Mouse (Mus musculus) limb, embryonic 13.5 days (tissue): Measurements from ENCODE around the gene Siva1. TPM values are rescaled to one million over a fixed set of nuclear protein-coding genes. Genes with fewer than 3 reads are reported as not detected.

Experiments
- ATAC-seq: fragments of 200-750 bp; cut with Nextera tagmentation; 2 replicates; pipeline ENCODE4 v1.8.0; 2017; ENCODE audit warnings: low read depth, moderate number of reproducible peaks, moderate TSS enrichment; ENCODE audit not compliant: low FRiP score
- H3K27ac ChIP-seq: fragments of 300-500 bp; sonication (generic); 2 replicates; pipeline ENCODE4 v1.5.1; 2015; ENCODE audit warnings: inconsistent platforms, mild to moderate bottlenecking, moderate library complexity
- H3K27me3 ChIP-seq: fragments of 300-500 bp; sonication (generic); 2 replicates; pipeline ENCODE4 v1.6.1; 2015; ENCODE audit warnings: mild to moderate bottlenecking, inconsistent platforms
- H3K36me3 ChIP-seq: fragments of 300-500 bp; sonication (generic); 2 replicates; pipeline ENCODE4 v1.6.1; 2015; ENCODE audit warnings: inconsistent platforms, mild to moderate bottlenecking, moderate library complexity
- H3K4me1 ChIP-seq: fragments of 300-500 bp; sonication (generic); 2 replicates; pipeline ENCODE4 v1.6.1; 2015; ENCODE audit warnings: inconsistent platforms
- H3K4me2 ChIP-seq: fragments of 300-500 bp; sonication (generic); replicated peaks from 2 replicates; pipeline ENCODE4 v1.6.1; 2015; ENCODE audit warnings: inconsistent platforms, mild to moderate bottlenecking, moderate library complexity
- H3K4me3 ChIP-seq: fragments of 300-500 bp; sonication (generic); 2 replicates; pipeline ENCODE4 v1.5.1; 2015; ENCODE audit warnings: moderate library complexity, mild to moderate bottlenecking, inconsistent platforms
- H3K9ac ChIP-seq: fragments of 300-500 bp; sonication (generic); 2 replicates; pipeline ENCODE4 v1.6.1; 2015; ENCODE audit warnings: mild to moderate bottlenecking, inconsistent platforms
- H3K9me3 ChIP-seq: fragments of 300-500 bp; sonication (generic); 2 replicates; pipeline ENCODE4 v1.6.1; 2016; ENCODE audit warnings: inconsistent platforms
- WGBS: fragments of 180-500 bp; shearing (Covaris S2); methylation state at CpG from one replicate; pipeline ENCODE4 v1.1.7; 2015; 5-methylcytosine and 5-hydroxymethylcytosine counted together
- microRNA-seq: library from miRNA; unstranded; fragments of <30 nt; microRNA quantifications from one replicate; pipeline ENCODE4, GENCODE M21; 2016
- polyA plus RNA-seq: library from polyadenylated mRNA; unstranded; fragments of >200 nt; fragmentation: Nextera tagmentation; extraction: Ambion mirVana; gene quantifications from 2 replicates; pipeline ENCODE4 v1.2.1, GENCODE M21; 2015

The Siva1 gene
- polyA plus RNA-seq, 1 experiment from 2014 or later = 246 TPM

DNA sequence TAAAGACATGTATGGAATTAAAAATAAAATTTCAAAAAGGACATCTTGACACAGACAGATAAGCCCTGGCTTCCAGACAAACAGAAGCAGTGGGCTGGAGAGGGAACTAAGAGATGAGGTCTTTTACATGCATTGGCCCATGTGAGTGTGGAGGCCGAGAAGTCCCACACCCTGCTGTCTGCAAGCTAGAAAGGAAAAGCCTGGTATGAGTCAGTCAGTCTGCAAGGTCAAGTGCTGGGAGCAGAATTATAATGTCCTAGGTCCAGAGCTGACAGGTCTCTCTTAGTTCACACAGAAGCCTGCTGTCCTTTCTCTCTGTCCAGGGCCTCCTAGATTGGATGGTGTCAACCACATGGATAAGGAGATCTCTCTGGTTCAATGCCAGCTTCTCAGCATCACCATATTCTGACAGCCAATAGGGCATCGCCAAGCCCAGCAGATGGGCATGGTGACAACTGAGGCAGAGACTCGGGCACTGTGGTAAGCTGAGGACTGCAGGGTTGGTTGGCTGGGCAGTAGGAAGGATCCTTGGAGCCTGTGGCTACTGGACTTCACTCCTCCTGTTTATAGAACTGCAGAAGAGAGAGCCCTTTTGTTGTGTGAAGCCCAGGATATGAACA is 52.4 kb downstream of the Siva1 start:
- 82% methylated on average over 3 of the region's 3 CpGs for WGBS
- Histone ChIP-seq H3K9me3 (no peaks in the 10 kb centered on the region), H3K27ac (no peak overlapping the region), H3K27me3 (peaks cover 26% of the 10 kb centered on the region), H3K4me1 (peaks cover 30% of the 10 kb centered on the region), H3K9ac (no peak overlapping the region), H3K36me3 (no peaks in the 10 kb centered on the region), H3K4me2 (no peak overlapping the region), H3K4me3 (no peak overlapping the region)
- no peak for ATAC-seq

Small RNAs within 50 kb of the gene (microRNA-seq; reads per million reads assigned to microRNA genes)
- not detected for gene Mir6939

Other genes starting within 250 kb of the Siva1 start
- gene A530016L24Rik, start 155.2 kb upstream of the Siva1 start, polyA plus RNA-seq = 0.41 and 0.64 TPM in 2 replicates
- gene Tmem179, start 127.9 kb upstream of the Siva1 start, polyA plus RNA-seq = 0.28 and 0.66 TPM in 2 replicates
- 4.2 and 5.5 TPM in 2 replicates for gene Inf2, start 55.9 kb upstream of the Siva1 start, polyA plus RNA-seq
- gene Adssl1, start 24.6 kb upstream of the Siva1 start, polyA plus RNA-seq = 12.8 and 14.7 TPM in 2 replicates
- 62.5 and 71.0 TPM in 2 replicates for gene Akt1, start 30.2 kb downstream of the Siva1 start, polyA plus RNA-seq
- gene Zbtb42, start 34.1 kb downstream of the Siva1 start, polyA plus RNA-seq = 2.2 and 2.4 TPM in 2 replicates
- 14.7 and 16.6 TPM in 2 replicates for gene Cep170b, start 75.8 kb downstream of the Siva1 start, polyA plus RNA-seq
- 6.1 and 7.2 TPM in 2 replicates for gene Pld4, start 116.0 kb downstream of the Siva1 start, polyA plus RNA-seq
- gene Ahnak2, start 158.0 kb downstream of the Siva1 start, polyA plus RNA-seq = 0.61 and 0.64 TPM in 2 replicates
- 7.9 and 8.8 TPM in 2 replicates for gene Clba1, start 164.3 kb downstream of the Siva1 start, polyA plus RNA-seq
- gene Cdca4, start 184.7 kb downstream of the Siva1 start, polyA plus RNA-seq = 132 and 134 TPM in 2 replicates
- 0.11 and 0.13 TPM in 2 replicates for gene Gpr132, start 223.5 kb downstream of the Siva1 start, polyA plus RNA-seq